Mouse (Mus musculus): ENCODE measurements around the gene Zfp408.

DNA sequence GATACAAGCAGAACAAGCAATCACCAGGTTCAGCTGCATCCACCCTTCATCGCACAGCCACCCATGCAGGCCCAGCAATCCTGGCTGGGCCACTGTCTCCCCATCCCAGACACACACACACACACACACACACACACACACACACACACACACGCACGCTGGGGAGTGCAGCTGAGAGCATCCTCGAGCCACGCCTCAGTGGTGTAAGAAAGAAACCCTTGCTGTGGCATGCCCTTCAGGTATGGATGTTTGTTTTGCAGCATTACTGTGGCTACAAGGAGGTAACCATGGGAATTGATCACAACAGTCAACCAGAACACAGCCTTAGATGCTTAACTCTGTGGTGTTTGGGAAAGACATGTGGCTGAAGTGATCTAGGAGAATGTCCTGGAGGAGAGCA lies 17.3 kb downstream of the Zfp408 start:
- no peak for TF ChIP-seq CTCF (IDR thresholded peaks at IDR 0.05; ENCODE audit: low read depth)
- no peak for TF ChIP-seq EP300 (IDR thresholded peaks at IDR 0.05; ENCODE audit: low read depth)

Data from heart, postnatal 0 days (tissue).